13 mouse cellular contexts compared by ENCODE assay signal in genomic region chr1:23842629-23843028, GRCm38 (mm10).
"Had no signal": no experiment of that assay in that cellular context is flagged by ENCODE, and none has a peak within 500 bp of the region (broad histone marks: within the 10 kb centered on the region; RNA-seq: fewer than 3 reads in every experiment).

No protein-coding gene starts in this region.

- H3K4me2 ChIP-seq: limb, embryonic 15.5 days; liver, embryonic 12.5 days; lung, embryonic 14.5 days had no signal

- H3K27me3 ChIP-seq: limb, embryonic 15.5 days; liver, embryonic 12.5 days had no signal

- H3K9ac ChIP-seq: limb, embryonic 15.5 days; liver, embryonic 12.5 days; lung, embryonic 14.5 days had no signal

- H3K9me3 ChIP-seq: limb, embryonic 15.5 days; liver, embryonic 12.5 days; midbrain, embryonic 10.5 days had no signal

- ATAC-seq: intestine, postnatal 0 days; liver, embryonic 12.5 days had no signal

- H3K4me3 ChIP-seq: left cerebral cortex, adult 2 months; limb, embryonic 15.5 days; liver, embryonic 12.5 days; midbrain, embryonic 10.5 days had no signal

- DNase-seq: kidney, adult 8-10 months; kidney, postnatal 25 days; lung, embryonic 14.5 days; lung, postnatal 10 days; lung, postnatal 4 days; right cerebral cortex, adult 18-20 months; thymus, adult 18-20 months; thymus, postnatal 14 days had no signal

- H3K27ac ChIP-seq: left cerebral cortex, adult 2 months; limb, embryonic 15.5 days; liver, embryonic 12.5 days; midbrain, embryonic 10.5 days had no signal

- H3K4me1 ChIP-seq: limb, embryonic 15.5 days; liver, embryonic 12.5 days; midbrain, embryonic 10.5 days had no signal
